Mouse (Mus musculus) olfactory bulb, adult 2 months (tissue): Measurements from ENCODE around the gene Lpin3. TPM values are rescaled to one million over a fixed set of nuclear protein-coding genes. Genes with fewer than 3 reads are reported as not detected.

Experiments used
- H3K27ac ChIP-seq: fragments of 200-500 bp; 2 replicates; pipeline ENCODE4 v1.5.1; 2012; ENCODE audit warnings: low read depth, low read length; ENCODE audit not compliant: insufficient read depth
- H3K4me1 ChIP-seq: fragments of 200-500 bp; 2 replicates; pipeline ENCODE4 v1.6.1; 2012; ENCODE audit warnings: low read length; ENCODE audit not compliant: control insufficient read depth, insufficient read depth
- H3K4me3 ChIP-seq: fragments of 200-500 bp; 2 replicates; pipeline ENCODE4 v1.5.1; 2012; ENCODE audit warnings: mild to moderate bottlenecking, low read depth, low read length, moderate library complexity; ENCODE audit not compliant: insufficient read depth
- CTCF ChIP-seq: fragments of 200-500 bp; IDR thresholded peaks from 2 replicates; pipeline ENCODE4 v1.5.1; 2012; ENCODE audit warnings: low read depth, mild to moderate bottlenecking, low read length, moderate library complexity; ENCODE audit not compliant: insufficient read depth
- POLR2A ChIP-seq: fragments of 200-500 bp; IDR thresholded peaks from 2 replicates; pipeline ENCODE4 v1.6.1; 2012; ENCODE audit warnings: mild to moderate bottlenecking, low read depth, low read length, moderate library complexity; ENCODE audit not compliant: insufficient read depth
- WGBS: fragments of 180-500 bp; shearing (Covaris S2); methylation state at CpG from one replicate; pipeline ENCODE4 v1.1.7; 2018; 5-methylcytosine and 5-hydroxymethylcytosine counted together
- polyA plus RNA-seq: library from polyadenylated mRNA; stranded (reverse); fragments of >200 nt; gene quantifications from 2 replicates; pipeline ENCODE4 v1.2.4, GENCODE M21; 2012; ENCODE audit warnings: low replicate concordance; ENCODE audit not compliant: missing spikeins, insufficient read depth, insufficient read length

The Lpin3 gene
- not detected in 2 replicates for polyA plus RNA-seq

DNA sequence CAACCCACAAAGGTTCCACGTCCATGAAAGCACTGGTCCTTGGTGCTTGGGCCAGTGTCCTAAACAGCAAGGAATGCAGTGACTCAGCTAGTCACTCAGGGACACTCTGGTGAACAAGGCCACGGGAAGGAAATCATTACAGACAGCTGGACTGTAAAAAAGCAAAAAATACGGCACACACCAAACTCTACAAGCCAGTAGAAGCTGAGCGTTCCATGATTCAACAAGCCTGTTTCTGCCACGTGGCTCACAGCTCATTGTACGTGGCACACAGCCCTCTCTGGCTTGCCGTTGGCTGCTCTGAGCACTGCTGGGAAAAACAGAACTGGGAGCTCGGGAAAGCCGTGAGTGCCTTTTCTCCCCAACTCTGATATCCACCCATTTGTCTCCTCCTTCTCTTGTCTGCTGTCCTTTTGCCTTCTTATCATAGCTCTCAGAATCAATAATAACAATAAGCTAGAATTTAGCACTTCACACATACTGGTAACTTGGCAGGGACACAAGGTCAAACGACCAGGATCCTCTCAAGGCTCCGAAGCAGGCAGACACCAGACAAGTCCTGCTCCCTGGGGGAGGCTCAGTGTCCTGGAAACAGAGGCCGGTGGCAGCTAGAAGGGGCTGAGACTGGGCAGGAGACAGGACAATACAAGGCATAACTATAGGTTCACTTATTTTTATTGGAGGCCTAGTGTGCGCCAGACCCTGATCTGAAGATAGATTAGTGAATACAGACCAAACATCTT is at the start of gene Lpin3:
Gene Lpin3, plus strand, starts transcription at position 218 of the 743 bp plus-strand sequence.
- Histone ChIP-seq H3K4me3 (no peak within 1 kb of the TSS), H3K27ac (no peak within 1 kb of the TSS), H3K4me1 (no peaks in the 10 kb centered on the region; the same call in 1 of the 2 replicates)
- no peak for TF ChIP-seq CTCF
- TF ChIP-seq POLR2A: no peak
- WGBS: 40% methylated on average over 13 of the region's 13 CpGs

DNA sequence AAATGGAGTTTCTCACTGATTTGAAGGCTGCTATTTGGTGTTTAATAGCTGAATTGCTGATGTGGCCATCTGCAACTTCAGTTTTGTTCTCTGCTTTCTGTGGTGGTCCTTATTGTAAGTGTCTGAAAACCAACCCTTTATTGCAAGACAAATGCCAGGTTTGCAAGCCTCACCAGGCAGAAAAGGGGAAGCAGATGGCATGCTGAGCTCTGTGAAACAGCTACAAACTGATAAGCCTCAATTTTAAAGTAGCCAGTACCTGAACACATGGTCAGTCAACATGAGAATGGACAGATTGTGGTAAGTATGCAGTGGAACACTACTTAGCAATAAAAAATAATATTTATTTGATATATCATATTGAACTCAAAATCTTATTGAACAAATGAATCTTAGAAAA is 39.6 kb upstream of the Lpin3 start:
- Histone ChIP-seq H3K27ac (no peak overlapping the region), H3K4me1 (peaks cover 2% of the 10 kb centered on the region; the same call in 1 of the 2 replicates), H3K4me3 (no peak overlapping the region)
- TF ChIP-seq POLR2A: no peak
- TF ChIP-seq CTCF: no peak

DNA sequence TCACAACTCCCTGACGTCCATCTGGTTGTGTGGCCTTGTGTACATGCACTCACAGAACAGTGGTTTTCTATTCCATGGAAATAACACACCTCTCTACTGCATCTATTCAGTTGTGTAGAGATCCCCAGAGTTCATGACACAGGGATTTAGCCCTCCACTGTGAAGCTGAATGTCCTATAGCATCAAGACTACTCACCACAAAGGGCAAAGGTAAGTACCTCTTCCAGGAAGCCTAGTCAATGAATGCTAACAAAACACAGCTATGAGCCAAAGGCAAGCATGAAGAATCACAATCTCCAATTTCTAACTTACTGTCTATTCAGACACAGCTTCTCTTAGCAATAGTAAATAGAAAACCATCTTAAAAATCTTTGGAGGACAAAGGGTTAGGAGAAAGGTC is 32.8 kb upstream of the Lpin3 start:
- 86% methylated on average over 1 of the region's 1 CpGs for WGBS
- H3K4me3 ChIP-seq: no peak overlapping the region
- peaks cover 2% of the 10 kb centered on the region; the same call in 1 of the 2 replicates for H3K4me1 ChIP-seq
- H3K27ac ChIP-seq: no peak overlapping the region
- no peak for TF ChIP-seq POLR2A
- no peak for TF ChIP-seq CTCF

DNA sequence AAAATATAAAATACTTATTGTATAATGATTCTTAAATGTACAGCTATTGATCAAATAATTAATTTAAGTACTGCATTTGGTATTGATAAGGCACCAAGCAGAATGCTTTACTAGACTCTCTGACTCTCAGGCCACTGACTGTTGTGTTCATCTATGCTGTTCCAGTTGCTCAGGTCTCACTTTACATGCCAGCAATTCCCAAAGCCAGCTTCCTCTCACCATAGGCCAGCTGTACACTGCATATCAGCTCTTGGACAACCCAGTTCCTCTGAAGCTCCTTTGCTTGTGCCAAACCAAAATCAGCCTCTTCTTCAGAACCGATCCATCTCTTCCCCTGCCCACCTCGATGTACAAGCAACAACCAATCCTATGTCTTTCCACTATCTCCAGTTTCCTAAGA is 32.3 kb upstream of the Lpin3 start:
- Histone ChIP-seq H3K27ac (no peak overlapping the region), H3K4me1 (peaks cover 2% of the 10 kb centered on the region; the same call in 1 of the 2 replicates), H3K4me3 (no peak overlapping the region)
- WGBS: 88% methylated on average over 2 of the region's 2 CpGs
- no peak for TF ChIP-seq POLR2A
- TF ChIP-seq CTCF: no peak

DNA sequence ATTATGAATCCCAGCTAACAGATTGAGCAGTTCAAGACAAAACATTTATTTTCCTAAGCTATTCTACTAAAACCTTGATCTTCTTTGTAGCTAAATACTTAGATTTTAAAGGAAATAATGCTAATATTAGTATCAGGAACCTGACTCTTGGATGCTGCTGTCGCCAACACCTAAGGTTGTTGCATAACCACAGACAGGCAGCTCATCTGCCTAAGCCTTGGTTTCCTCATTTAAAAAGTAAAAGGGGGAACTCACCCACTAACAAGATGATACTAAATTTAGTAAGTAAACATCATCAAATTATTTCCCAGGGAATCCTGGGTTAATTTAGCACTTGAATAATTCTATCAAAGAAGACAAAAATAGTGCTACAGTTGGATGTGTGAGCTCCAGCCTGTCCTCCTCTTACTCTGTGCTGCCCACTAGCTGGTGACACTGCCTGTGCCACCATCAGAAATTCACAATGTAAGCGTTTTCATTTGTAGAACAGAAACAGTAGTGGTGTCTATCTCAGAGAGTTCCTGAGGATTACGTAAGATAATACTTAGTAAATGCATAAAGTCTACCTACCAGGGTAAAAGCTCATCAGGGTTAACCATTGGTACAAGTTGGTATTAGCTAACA is 30.7 kb upstream of the Lpin3 start:
- Histone ChIP-seq H3K27ac (no peak overlapping the region), H3K4me1 (peaks cover 4% of the 10 kb centered on the region; the same call in 1 of the 2 replicates), H3K4me3 (no peak overlapping the region)
- 66% methylated on average over 3 of the region's 3 CpGs for WGBS
- TF ChIP-seq CTCF: no peak
- TF ChIP-seq POLR2A: no peak

DNA sequence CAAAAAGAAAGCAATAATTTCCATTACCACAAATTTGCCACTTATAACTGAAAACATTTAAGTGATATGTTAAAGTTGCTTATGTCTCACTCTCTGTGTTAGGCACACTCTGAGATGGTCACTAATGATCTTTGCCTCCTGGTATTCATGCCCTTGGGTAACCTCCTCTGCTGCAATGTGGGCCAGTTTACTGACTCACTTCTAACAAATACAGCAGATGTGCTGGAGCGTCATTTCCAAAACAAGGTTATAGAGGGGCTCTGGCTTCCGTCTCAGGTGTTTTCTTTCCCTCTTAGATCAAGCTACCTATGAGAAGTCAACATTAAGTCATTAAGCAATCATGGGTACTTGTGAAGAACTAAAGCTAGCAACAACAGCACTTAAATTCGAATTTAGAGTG is 30.1 kb upstream of the Lpin3 start:
- no peak overlapping the region for H3K27ac ChIP-seq
- no peak overlapping the region for H3K4me3 ChIP-seq
- 85% methylated on average over 3 of the region's 3 CpGs for WGBS
- TF ChIP-seq POLR2A: no peak
- peaks cover 2% of the 10 kb centered on the region; the same call in 1 of the 2 replicates for H3K4me1 ChIP-seq

DNA sequence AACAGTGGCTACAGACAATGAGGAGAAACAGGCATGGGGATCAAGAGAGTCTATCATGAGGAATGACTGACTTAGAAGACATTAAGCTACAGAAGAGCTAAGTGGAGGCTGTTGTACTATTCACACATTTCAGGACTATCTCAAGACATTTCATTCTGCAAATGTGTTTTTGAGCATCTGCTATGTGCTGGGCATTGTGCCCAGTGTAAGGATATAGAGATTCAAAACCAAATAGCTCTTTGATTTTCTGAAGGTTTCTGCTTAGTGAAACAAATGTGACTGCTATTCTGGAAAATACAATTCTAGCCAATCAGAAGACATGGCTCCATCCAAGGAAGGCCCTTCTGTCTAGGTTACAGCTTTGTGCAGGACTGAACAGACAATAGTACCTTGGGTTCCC is 25.8 kb upstream of the Lpin3 start:
- Histone ChIP-seq H3K27ac (no peak overlapping the region), H3K4me3 (no peak overlapping the region), H3K4me1 (peaks cover 2% of the 10 kb centered on the region; the same call in 1 of the 2 replicates)
- TF ChIP-seq CTCF: no peak
- no peak for TF ChIP-seq POLR2A

DNA sequence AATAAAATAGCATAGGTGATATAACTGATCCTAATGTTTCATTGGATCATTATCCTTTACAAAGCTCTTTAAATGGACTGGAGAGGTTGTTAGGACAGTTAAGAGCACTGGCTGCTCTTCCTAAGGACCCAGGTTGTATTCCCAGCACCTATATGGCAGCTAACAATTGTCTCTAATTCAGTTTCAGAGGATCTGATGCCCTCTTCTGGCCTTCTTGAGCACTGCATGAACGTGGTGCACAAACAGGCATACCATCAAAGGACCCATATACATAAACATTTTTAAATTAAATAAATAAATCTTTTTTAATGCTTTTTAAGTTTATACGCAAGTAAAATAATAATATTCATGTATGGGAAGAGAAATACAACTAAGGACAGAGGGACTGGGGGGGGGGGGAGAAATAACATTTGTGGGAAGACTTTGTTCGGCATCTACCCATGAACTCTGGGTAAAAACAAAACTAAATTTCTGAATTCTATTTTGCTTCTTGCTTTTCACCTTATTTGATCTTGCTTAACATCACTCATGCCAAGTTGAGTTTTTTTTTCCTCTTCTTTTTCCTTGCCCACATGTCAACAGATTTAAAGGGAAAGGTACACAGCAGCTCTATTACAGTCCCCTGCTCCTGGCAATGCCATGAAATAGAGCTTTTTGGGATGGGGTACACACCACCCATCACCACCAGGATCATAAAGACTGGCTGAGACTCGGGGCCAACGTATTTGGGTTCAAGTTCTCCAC is 23.9 kb upstream of the Lpin3 start:
- Histone ChIP-seq H3K27ac (no peak overlapping the region), H3K4me3 (no peak overlapping the region), H3K4me1 (peaks cover 2% of the 10 kb centered on the region; the same call in 1 of the 2 replicates)
- WGBS: 83% methylated on average over 5 of the region's 5 CpGs
- no peak for TF ChIP-seq CTCF
- TF ChIP-seq POLR2A: no peak

DNA sequence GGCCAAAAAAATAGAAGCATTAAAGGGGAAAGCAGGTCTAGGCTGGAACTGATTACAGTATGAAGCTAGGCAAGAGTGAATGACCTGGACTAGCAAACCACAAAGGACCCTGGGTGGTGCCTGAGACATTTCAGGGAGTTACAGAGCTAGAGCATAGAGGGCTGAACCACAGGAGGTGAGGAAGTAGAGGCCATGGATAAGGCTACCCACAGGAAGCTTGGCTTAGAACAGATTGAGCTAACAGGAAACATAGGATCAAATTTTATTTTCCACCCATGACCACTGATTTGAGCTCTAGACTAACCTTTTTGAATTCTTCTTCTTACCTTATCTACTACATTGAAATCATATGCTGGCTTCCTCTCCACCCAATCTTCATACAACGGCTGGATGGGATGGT is 20.1 kb upstream of the Lpin3 start:
- TF ChIP-seq POLR2A: no peak
- H3K4me1 ChIP-seq: no peaks in the 10 kb centered on the region
- H3K4me3 ChIP-seq: no peak overlapping the region
- no peak overlapping the region for H3K27ac ChIP-seq
- 90% methylated on average over 1 of the region's 1 CpGs for WGBS
